Mouse (Mus musculus): ENCODE measurements around the gene Sap25.
A peak's percentile ranks its signal among the peaks of the same experiment; 100 is the strongest.

DNA sequence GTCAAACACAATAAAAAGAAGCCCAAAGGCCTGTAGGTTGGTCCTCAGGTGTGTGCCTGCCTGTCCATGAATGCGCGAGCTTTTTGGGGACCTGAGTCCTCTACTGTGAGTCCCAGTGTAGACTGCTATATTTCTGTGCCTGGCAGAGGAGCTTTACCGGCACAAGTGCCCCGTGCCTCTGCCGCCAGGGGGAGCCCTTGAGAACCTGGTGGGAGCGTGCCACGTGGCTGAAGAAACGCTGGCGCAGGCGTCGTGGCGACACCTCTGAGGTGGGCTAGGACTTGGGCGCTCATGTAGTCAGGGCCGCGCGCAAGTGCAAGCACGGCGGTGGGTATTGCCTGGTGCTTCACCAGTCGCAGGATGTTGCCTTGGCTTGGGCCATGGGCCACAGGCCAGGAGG lies at the start of gene Sap25:
- TF ChIP-seq POLR2A (IDR thresholded peaks at IDR 0.05; ENCODE audit: low read depth, low read length): no peak
- peak; percentile 57 for TF ChIP-seq CTCF (conservative IDR thresholded peaks at IDR 0.05; ENCODE audit: insufficient read depth, insufficient read length, low read depth, low read length)

Measured in kidney, adult 2 months (tissue).